Mouse (Mus musculus) CH12F3 (cell line): ENCODE data around the gene Kcnk3.

Experiments used
- in situ Hi-C: fragments of 300-500 bp; cut with MboI; formaldehyde crosslinking; loops from 2 replicates; pipeline ENCODE4 v1.14.3; 2020; ENCODE audit warnings: low sequenced_read_pairs

The Kcnk3 gene

GRCm38 (mm10) chr5:30611689-30612088, 23.7 kb downstream of the Kcnk3 start:
- in situ Hi-C loops = no loop called here

- in situ Hi-C loops = no loop called here
Measured at GRCm38 (mm10) chr5:30612575-30612974, 24.6 kb downstream of the Kcnk3 start.

GRCm38 (mm10) chr5:30613242-30613641, 25.3 kb downstream of the Kcnk3 start:
- in situ Hi-C loops = no loop called here

GRCm38 (mm10) chr5:30614221-30614620, 26.3 kb downstream of the Kcnk3 start:
- in situ Hi-C loops = no loop called here

GRCm38 (mm10) chr5:30615416-30615815, 27.4 kb downstream of the Kcnk3 start:
- in situ Hi-C loops = no loop called here

GRCm38 (mm10) chr5:30615819-30616218, 27.8 kb downstream of the Kcnk3 start:
- in situ Hi-C loops = no loop called here

- in situ Hi-C loops = no loop called here
Measured at GRCm38 (mm10) chr5:30616644-30617043, 28.7 kb downstream of the Kcnk3 start.

- in situ Hi-C loops = no loop called here
Measured at GRCm38 (mm10) chr5:30617357-30617756, 29.4 kb downstream of the Kcnk3 start.

GRCm38 (mm10) chr5:30617851-30618250, 29.9 kb downstream of the Kcnk3 start:
- in situ Hi-C loops = no loop called here

- in situ Hi-C loops = no loop called here
Measured at GRCm38 (mm10) chr5:30618376-30619003, 30.5 kb downstream of the Kcnk3 start.

- in situ Hi-C loops = no loop called here
Measured at GRCm38 (mm10) chr5:30619211-30619610, 31.2 kb downstream of the Kcnk3 start.

- in situ Hi-C loops = no loop called here
Measured at GRCm38 (mm10) chr5:30620567-30620966, 32.6 kb downstream of the Kcnk3 start.

GRCm38 (mm10) chr5:30621211-30621790, 33.3 kb downstream of the Kcnk3 start:
- in situ Hi-C loops = no loop called here

- in situ Hi-C loops = no loop called here
Measured at GRCm38 (mm10) chr5:30621844-30622176, 33.8 kb downstream of the Kcnk3 start.

GRCm38 (mm10) chr5:30622177-30622840, 34.3 kb downstream of the Kcnk3 start:
- in situ Hi-C loops = no loop called here

GRCm38 (mm10) chr5:30622841-30623185, 34.8 kb downstream of the Kcnk3 start:
- in situ Hi-C loops = no loop called here

- in situ Hi-C loops = no loop called here
Measured at GRCm38 (mm10) chr5:30623380-30623779, 35.4 kb downstream of the Kcnk3 start.

- in situ Hi-C loops = no loop called here
Measured at GRCm38 (mm10) chr5:30624311-30624710, 36.3 kb downstream of the Kcnk3 start.

- in situ Hi-C loops = no loop called here
Measured at GRCm38 (mm10) chr5:30624908-30625307, 36.9 kb downstream of the Kcnk3 start.

- in situ Hi-C loops = no loop called here
Measured at GRCm38 (mm10) chr5:30625379-30625778, 37.4 kb downstream of the Kcnk3 start.

- in situ Hi-C loops = no loop called here
Measured at GRCm38 (mm10) chr5:30626331-30627105, 38.5 kb downstream of the Kcnk3 start.

- in situ Hi-C loops = no loop called here
Measured at GRCm38 (mm10) chr5:30628511-30628910, 40.5 kb downstream of the Kcnk3 start.
